Mouse (Mus musculus) liver, adult 2 months (tissue): ENCODE results near the gene Tnfrsf1b.

Source experiments
- CTCF ChIP-seq: fragments of 200-500 bp; IDR thresholded peaks from 2 replicates; pipeline ENCODE4 v1.5.1; 2011; ENCODE audit warnings: low read depth, low read length, control low read depth
- POLR2A ChIP-seq: fragments of 200-500 bp; IDR thresholded peaks from 2 replicates; pipeline ENCODE4 v1.6.1; 2011; ENCODE audit warnings: low read length, control low read depth; ENCODE audit not compliant: insufficient read depth; ENCODE audit errors: extremely low read depth

- TF ChIP-seq CTCF, result no peak
- TF ChIP-seq POLR2A, result no peak
Observed at GRCm38 (mm10) chr4:145221379-145221778, 25.3 kb downstream of the Tnfrsf1b start.
